Mouse (Mus musculus): ENCODE measurements around the gene Alg11. TPM values are rescaled to one million over a fixed set of nuclear protein-coding genes. Genes with fewer than 3 reads are reported as not detected.

Gene Alg11
- total and polyA plus RNA-seq, 3 experiments, result 10.9 to 14.3 (median 13.7) TPM

DNA sequence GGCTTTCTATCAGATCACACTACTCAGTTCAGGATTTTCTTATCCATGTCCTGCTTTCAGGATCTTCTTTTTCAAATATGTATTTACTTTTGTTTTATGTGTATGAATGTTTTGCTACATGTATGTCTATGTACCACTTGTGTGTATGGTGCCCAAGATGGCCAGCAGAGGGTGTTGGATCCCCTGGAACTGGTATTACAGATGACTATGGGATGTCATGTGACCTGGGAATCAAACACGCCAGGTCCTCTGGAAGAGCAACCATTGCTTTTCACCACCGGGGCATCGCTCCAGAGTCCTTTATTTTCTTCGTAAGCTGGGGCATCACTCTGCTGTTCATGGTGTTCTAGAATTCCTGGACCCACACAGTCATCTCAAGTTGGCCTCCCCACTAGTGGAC is 28.7 kb downstream of the Alg11 start:
- Histone ChIP-seq H3K27me3 (replicated peaks) (no peaks in the 10 kb centered on the region), H3K4me3 (replicated peaks in 1 of 3; ENCODE audit: low read depth in 2 of 3, low read length in 2 of 3, poor library complexity in 1 of 3) (no peak overlapping the region), H3K36me3 (replicated peaks in 1 of 2; ENCODE audit: control insufficient read depth in 1 of 2, insufficient read depth in 1 of 2, low read length in 1 of 2) (no peaks in the 10 kb centered on the region), H3K9me3 (replicated peaks; ENCODE audit: low read length) (no peaks in the 10 kb centered on the region), H3K4me1 (ENCODE audit: control insufficient read depth in 1 of 2, insufficient read depth in 2 of 2) (no peaks in the 10 kb centered on the region), H3K79me2 (replicated peaks; ENCODE audit: control insufficient read depth, extremely low read depth, insufficient read depth, poor library complexity, severe bottlenecking) (no peaks in the 10 kb centered on the region), H3K27ac (ENCODE audit: insufficient read depth, low read depth) (no peak overlapping the region), H3K4me2 (ENCODE audit: insufficient read depth, low read depth, poor library complexity, severe bottlenecking) (no peak overlapping the region), H3K9ac (ENCODE audit: insufficient read depth, low read depth) (no peak overlapping the region)
- TF ChIP-seq CTCF (conservative IDR thresholded peaks at IDR 0.05 in 1 of 2, IDR thresholded peaks at IDR 0.05 in 1 of 2; ENCODE audit: low read depth in 2 of 2, low read length in 2 of 2) (peak in 1 of 2 experiments; percentile 14; a peak in 2 of 4 replicates), RCOR1 (conservative IDR thresholded peaks at IDR 0.05; ENCODE audit: low read depth, low read length) (no peak)
- DNase-seq (ENCODE audit: extremely low read depth), result no peak
- in situ Hi-C loops (cut with MboI; ENCODE audit: low pct_ligation_motif_present, low pct_unique_long_range_greater_than_20kb, low sequenced_read_pairs), result no loop called here
- dilution Hi-C loops (cut with MboI; ENCODE audit: extremely low pct_ligation_motif_present, extremely low pct_unique_long_range_greater_than_20kb, low sequenced_read_pairs), result no loop called here

DNA sequence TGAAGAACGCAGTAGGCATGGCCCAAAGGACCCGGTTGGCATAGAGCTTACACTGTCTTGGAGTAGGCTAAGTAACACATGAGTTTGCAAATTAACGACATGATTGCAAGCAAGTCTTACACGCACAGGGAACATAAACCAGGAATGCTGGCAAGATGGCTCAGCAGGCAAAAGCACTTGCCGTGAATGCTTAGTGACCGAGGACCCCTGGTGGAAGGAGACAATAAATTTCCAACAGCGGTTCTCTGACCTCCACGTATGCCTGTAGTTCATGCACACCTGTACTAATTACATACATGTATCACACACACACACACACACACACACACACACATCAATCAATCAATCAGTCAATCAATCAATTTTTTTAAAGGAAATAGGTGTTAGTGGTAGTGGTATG is 31.0 kb downstream of the Alg11 start:
- peak; percentile 17 for DNase-seq (ENCODE audit: extremely low read depth)
- Histone ChIP-seq H3K4me2 (ENCODE audit: insufficient read depth, low read depth, poor library complexity, severe bottlenecking) (no peak overlapping the region), H3K36me3 (replicated peaks in 1 of 2; ENCODE audit: control insufficient read depth in 1 of 2, insufficient read depth in 1 of 2, low read length in 1 of 2) (no peaks in the 10 kb centered on the region), H3K27me3 (replicated peaks) (no peaks in the 10 kb centered on the region), H3K9me3 (replicated peaks; ENCODE audit: low read length) (no peaks in the 10 kb centered on the region), H3K9ac (ENCODE audit: insufficient read depth, low read depth) (no peak overlapping the region), H3K4me1 (ENCODE audit: control insufficient read depth in 1 of 2, insufficient read depth in 2 of 2) (no peaks in the 10 kb centered on the region), H3K79me2 (replicated peaks; ENCODE audit: control insufficient read depth, extremely low read depth, insufficient read depth, poor library complexity, severe bottlenecking) (no peaks in the 10 kb centered on the region), H3K4me3 (replicated peaks in 1 of 3; ENCODE audit: low read depth in 2 of 3, low read length in 2 of 3, poor library complexity in 1 of 3) (no peak overlapping the region), H3K27ac (ENCODE audit: insufficient read depth, low read depth) (no peak overlapping the region)
- in situ Hi-C loops (cut with MboI; ENCODE audit: low pct_ligation_motif_present, low pct_unique_long_range_greater_than_20kb, low sequenced_read_pairs), result no loop called here
- TF ChIP-seq E2F4 (IDR thresholded peaks at IDR 0.05; ENCODE audit: insufficient replicate concordance, low read depth, low read length) (no peak), ELF1 (IDR thresholded peaks at IDR 0.05; ENCODE audit: low read depth, low read length) (no peak), CTCF (conservative IDR thresholded peaks at IDR 0.05 in 1 of 2, IDR thresholded peaks at IDR 0.05 in 1 of 2; ENCODE audit: low read depth in 2 of 2, low read length in 2 of 2) (peak in 1 of 2 experiments; percentile 71; a peak in 2 of 4 replicates), MEF2A (IDR thresholded peaks at IDR 0.05; ENCODE audit: borderline replicate concordance, low read depth, low read length) (no peak), SMC3 (IDR thresholded peaks at IDR 0.05; ENCODE audit: low read depth, low read length) (peak; percentile 49), MYC (IDR thresholded peaks at IDR 0.05; ENCODE audit: low read depth, low read length) (no peak), MXI1 (IDR thresholded peaks at IDR 0.05; ENCODE audit: low read depth, low read length) (no peak), RAD21 (IDR thresholded peaks at IDR 0.05; ENCODE audit: low read depth, low read length) (peak; percentile 65), EP300 (IDR thresholded peaks at IDR 0.05; ENCODE audit: low read length) (no peak), RCOR1 (conservative IDR thresholded peaks at IDR 0.05; ENCODE audit: low read depth, low read length) (no peak), HCFC1 (IDR thresholded peaks at IDR 0.05; ENCODE audit: low read depth, low read length) (no peak)
- dilution Hi-C loops (cut with MboI; ENCODE audit: extremely low pct_ligation_motif_present, extremely low pct_unique_long_range_greater_than_20kb, low sequenced_read_pairs), result no loop called here

DNA sequence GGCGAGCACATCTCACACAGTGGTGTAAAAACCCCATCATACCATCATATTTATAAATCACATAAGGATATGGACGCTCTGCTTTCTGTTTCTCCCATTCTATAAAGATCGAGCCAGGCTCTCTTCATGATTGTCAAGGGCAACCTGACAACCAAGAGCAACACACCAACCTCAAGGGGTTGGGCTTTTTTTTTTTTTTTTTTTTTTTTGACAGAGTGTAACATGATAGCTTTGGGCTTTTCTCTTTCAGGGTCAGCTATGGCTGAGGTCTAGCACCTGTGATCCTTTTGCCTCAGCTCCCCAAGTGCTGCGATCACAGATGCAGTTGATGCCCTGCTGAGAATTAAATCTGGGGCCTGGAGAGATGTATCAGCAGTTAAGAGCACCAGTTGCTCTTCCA is 46.5 kb downstream of the Alg11 start:
- in situ Hi-C loops (cut with MboI; ENCODE audit: low pct_ligation_motif_present, low pct_unique_long_range_greater_than_20kb, low sequenced_read_pairs) (no loop called here), dilution Hi-C loops (cut with MboI; ENCODE audit: extremely low pct_ligation_motif_present, extremely low pct_unique_long_range_greater_than_20kb, low sequenced_read_pairs) (no loop called here)
- no peak overlapping the region for H3K9ac ChIP-seq (ENCODE audit: insufficient read depth, low read depth)
- H3K79me2 ChIP-seq (replicated peaks; ENCODE audit: control insufficient read depth, extremely low read depth, insufficient read depth, poor library complexity, severe bottlenecking), result no peaks in the 10 kb centered on the region
- H3K4me1 ChIP-seq (ENCODE audit: control insufficient read depth in 1 of 2, insufficient read depth in 2 of 2), result peaks cover 4% of the 10 kb centered on the region in 2 experiments; a peak in 3 of 4 replicates
- no peaks in the 10 kb centered on the region for H3K9me3 ChIP-seq (replicated peaks; ENCODE audit: low read length)
- H3K4me3 ChIP-seq (replicated peaks in 1 of 3; ENCODE audit: low read depth in 2 of 3, low read length in 2 of 3, poor library complexity in 1 of 3), result no peak overlapping the region
- H3K36me3 ChIP-seq (replicated peaks in 1 of 2; ENCODE audit: control insufficient read depth in 1 of 2, insufficient read depth in 1 of 2, low read length in 1 of 2), result no peaks in the 10 kb centered on the region
- H3K4me2 ChIP-seq (ENCODE audit: insufficient read depth, low read depth, poor library complexity, severe bottlenecking), result no peak overlapping the region
- H3K27me3 ChIP-seq (replicated peaks), result no peaks in the 10 kb centered on the region
- no peak for DNase-seq (ENCODE audit: extremely low read depth)
- H3K27ac ChIP-seq (ENCODE audit: insufficient read depth, low read depth), result no peak overlapping the region
- TF ChIP-seq BHLHE40 (IDR thresholded peaks at IDR 0.05; ENCODE audit: low read depth, low read length) (no peak), SMC3 (IDR thresholded peaks at IDR 0.05; ENCODE audit: low read depth, low read length) (no peak), ZNF384 (IDR thresholded peaks at IDR 0.05; ENCODE audit: low read depth, low read length) (peak; percentile 75; the same call in 1 of the 2 replicates)

Other genes starting within 250 kb of the Alg11 start
- not detected in 2 replicates for gene Defb50, start 237.2 kb upstream of the Alg11 start, total RNA-seq (2012; rRNA removed)
- not detected in 2 replicates for gene Defb50, start 237.2 kb upstream of the Alg11 start, total RNA-seq (2014; rRNA removed)
- not detected in 2 replicates for gene Defb50, start 237.2 kb upstream of the Alg11 start, polyA plus RNA-seq (2012; ENCODE audit: insufficient read length, low read depth)
- not detected in 2 replicates for gene Defb2, start 220.8 kb upstream of the Alg11 start, total RNA-seq (2012; rRNA removed)
- not detected in 2 replicates for gene Defb2, start 220.8 kb upstream of the Alg11 start, total RNA-seq (2014; rRNA removed)
- gene Defb2, start 220.8 kb upstream of the Alg11 start, polyA plus RNA-seq (2012; ENCODE audit: insufficient read length, low read depth), result not detected in 2 replicates
- gene Defb10, start 201.8 kb upstream of the Alg11 start, total RNA-seq (2012; rRNA removed), result not detected in 2 replicates
- gene Defb10, start 201.8 kb upstream of the Alg11 start, total RNA-seq (2014; rRNA removed), result not detected in 2 replicates
- gene Defb10, start 201.8 kb upstream of the Alg11 start, polyA plus RNA-seq (2012; ENCODE audit: insufficient read length, low read depth), result not detected in 2 replicates
- not detected in 2 replicates for gene Defb9, start 175.3 kb upstream of the Alg11 start, total RNA-seq (2012; rRNA removed)
- not detected in 2 replicates for gene Defb9, start 175.3 kb upstream of the Alg11 start, total RNA-seq (2014; rRNA removed)
- gene Defb9, start 175.3 kb upstream of the Alg11 start, polyA plus RNA-seq (2012; ENCODE audit: insufficient read length, low read depth), result not detected in 2 replicates
- gene Defb11, start 154.3 kb upstream of the Alg11 start, total RNA-seq (2012; rRNA removed), result not detected in 2 replicates
- not detected in 2 replicates for gene Defb11, start 154.3 kb upstream of the Alg11 start, total RNA-seq (2014; rRNA removed)
- gene Defb11, start 154.3 kb upstream of the Alg11 start, polyA plus RNA-seq (2012; ENCODE audit: insufficient read length, low read depth), result not detected in 2 replicates
- not detected in 2 replicates for gene Defb15, start 128.0 kb upstream of the Alg11 start, total RNA-seq (2012; rRNA removed)
- not detected in 2 replicates for gene Defb15, start 128.0 kb upstream of the Alg11 start, total RNA-seq (2014; rRNA removed)
- not detected in 2 replicates for gene Defb15, start 128.0 kb upstream of the Alg11 start, polyA plus RNA-seq (2012; ENCODE audit: insufficient read length, low read depth)
- not detected in 2 replicates for gene Defb35, start 122.4 kb upstream of the Alg11 start, total RNA-seq (2012; rRNA removed)
- gene Defb35, start 122.4 kb upstream of the Alg11 start, total RNA-seq (2014; rRNA removed), result not detected in 2 replicates
- gene Defb35, start 122.4 kb upstream of the Alg11 start, polyA plus RNA-seq (2012; ENCODE audit: insufficient read length, low read depth), result not detected in 2 replicates
- gene Defb13, start 114.0 kb upstream of the Alg11 start, total RNA-seq (2012; rRNA removed), result not detected in 2 replicates
- gene Defb13, start 114.0 kb upstream of the Alg11 start, total RNA-seq (2014; rRNA removed), result not detected in 2 replicates
- gene Defb13, start 114.0 kb upstream of the Alg11 start, polyA plus RNA-seq (2012; ENCODE audit: insufficient read length, low read depth), result not detected in 2 replicates
- gene Fam90a1a, start 102.0 kb upstream of the Alg11 start, total RNA-seq (2012; rRNA removed), result not detected in 2 replicates
- not detected in 2 replicates for gene Fam90a1a, start 102.0 kb upstream of the Alg11 start, total RNA-seq (2014; rRNA removed)
- not detected in 2 replicates for gene Fam90a1a, start 102.0 kb upstream of the Alg11 start, polyA plus RNA-seq (2012; ENCODE audit: insufficient read length, low read depth)
- not detected in 2 replicates for gene Ccdc70, start 90.9 kb upstream of the Alg11 start, total RNA-seq (2012; rRNA removed)
- gene Ccdc70, start 90.9 kb upstream of the Alg11 start, total RNA-seq (2014; rRNA removed), result not detected in 2 replicates
- not detected in 2 replicates for gene Ccdc70, start 90.9 kb upstream of the Alg11 start, polyA plus RNA-seq (2012; ENCODE audit: insufficient read length, low read depth)
- gene Atp7b, start 416 bp upstream of the Alg11 start, total RNA-seq (2012; rRNA removed), result 2.9 and 3.1 TPM in 2 replicates
- 0.47 and 0.51 TPM in 2 replicates for gene Atp7b, start 416 bp upstream of the Alg11 start, total RNA-seq (2014; rRNA removed)
- 1.2 and 1.5 TPM in 2 replicates for gene Atp7b, start 416 bp upstream of the Alg11 start, polyA plus RNA-seq (2012; ENCODE audit: insufficient read length, low read depth)
- gene Nek5, start 64.3 kb downstream of the Alg11 start, total RNA-seq (2012; rRNA removed), result not detected in 2 replicates
- gene Nek5, start 64.3 kb downstream of the Alg11 start, total RNA-seq (2014; rRNA removed), result not detected in 2 replicates
- not detected in 2 replicates for gene Nek5, start 64.3 kb downstream of the Alg11 start, polyA plus RNA-seq (2012; ENCODE audit: insufficient read length, low read depth)
- 4.0 and 4.7 TPM in 2 replicates for gene Nek3, start 105.7 kb downstream of the Alg11 start, total RNA-seq (2012; rRNA removed)
- gene Nek3, start 105.7 kb downstream of the Alg11 start, total RNA-seq (2014; rRNA removed), result 4.1 and 4.4 TPM in 2 replicates
- 3.3 and 3.4 TPM in 2 replicates for gene Nek3, start 105.7 kb downstream of the Alg11 start, polyA plus RNA-seq (2012; ENCODE audit: insufficient read length, low read depth)
- gene Ckap2, start 125.1 kb downstream of the Alg11 start, total RNA-seq (2012; rRNA removed), result 19.5 and 24.7 TPM in 2 replicates
- gene Ckap2, start 125.1 kb downstream of the Alg11 start, total RNA-seq (2014; rRNA removed), result 48.8 and 53.2 TPM in 2 replicates
- gene Ckap2, start 125.1 kb downstream of the Alg11 start, polyA plus RNA-seq (2012; ENCODE audit: insufficient read length, low read depth), result 31.3 and 36.4 TPM in 2 replicates
- gene Vps36, start 132.1 kb downstream of the Alg11 start, total RNA-seq (2012; rRNA removed), result 17.8 and 21.2 TPM in 2 replicates
- gene Vps36, start 132.1 kb downstream of the Alg11 start, total RNA-seq (2014; rRNA removed), result 24.7 and 25.9 TPM in 2 replicates
- 43.1 and 46.5 TPM in 2 replicates for gene Vps36, start 132.1 kb downstream of the Alg11 start, polyA plus RNA-seq (2012; ENCODE audit: insufficient read length, low read depth)
- 0.30 and 0.34 TPM in 2 replicates for gene Thsd1, start 166.6 kb downstream of the Alg11 start, total RNA-seq (2012; rRNA removed)
- gene Thsd1, start 166.6 kb downstream of the Alg11 start, total RNA-seq (2014; rRNA removed), result 0.12 and 0.26 TPM in 2 replicates
- gene Thsd1, start 166.6 kb downstream of the Alg11 start, polyA plus RNA-seq (2012; ENCODE audit: insufficient read length, low read depth), result 0.75 and 0.83 TPM in 2 replicates
- not detected in 2 replicates for gene Tpte, start 222.7 kb downstream of the Alg11 start, total RNA-seq (2012; rRNA removed)
- not detected in 2 replicates for gene Tpte, start 222.7 kb downstream of the Alg11 start, total RNA-seq (2014; rRNA removed)
- not detected in 2 replicates for gene Tpte, start 222.7 kb downstream of the Alg11 start, polyA plus RNA-seq (2012; ENCODE audit: insufficient read length, low read depth)